Mouse (Mus musculus) intestine, embryonic 15.5 days (tissue): ENCODE measurements around the gene Ikzf5. TPM values are rescaled to one million over a fixed set of nuclear protein-coding genes. Genes with fewer than 3 reads are reported as not detected.

Experiments
- polyA plus RNA-seq: library from polyadenylated mRNA; unstranded; fragments of >200 nt; fragmentation: Nextera tagmentation; extraction: Ambion mirVana; gene quantifications from 2 replicates; pipeline ENCODE4 v1.2.1, GENCODE M21; 2015

Ikzf5 gene
- polyA plus RNA-seq, 1 experiment from 2014 or later: 10.8 TPM

Other genes starting within 250 kb of the Ikzf5 start
- gene 5430419D17Rik, start 236.1 kb downstream of the Ikzf5 start, polyA plus RNA-seq: 0.03 and 0.04 TPM in 2 replicates
- gene Cuzd1, start 88.2 kb downstream of the Ikzf5 start, polyA plus RNA-seq: 0.26 and 0.53 TPM in 2 replicates
- not detected in 2 replicates for gene Fam24b, start 81.0 kb downstream of the Ikzf5 start, polyA plus RNA-seq
- gene Fam24a, start 76.7 kb downstream of the Ikzf5 start, polyA plus RNA-seq: not detected in 2 replicates
- gene 2310057M21Rik, start 47.8 kb downstream of the Ikzf5 start, polyA plus RNA-seq: 18.4 and 19.2 TPM in 2 replicates
- 71.2 and 75.7 TPM in 2 replicates for gene Pstk, start 39.4 kb downstream of the Ikzf5 start, polyA plus RNA-seq
- 69.0 and 84.8 TPM in 2 replicates for gene Acadsb, start 80 bp upstream of the Ikzf5 start, polyA plus RNA-seq
- gene Hmx3, start 132.3 kb upstream of the Ikzf5 start, polyA plus RNA-seq: 1.3 and 1.9 TPM in 2 replicates
- 0.97 and 1.1 TPM in 2 replicates for gene Hmx2, start 138.3 kb upstream of the Ikzf5 start, polyA plus RNA-seq
- 187 and 188 TPM in 2 replicates for gene Bub3, start 149.7 kb upstream of the Ikzf5 start, polyA plus RNA-seq